Mouse (Mus musculus): ENCODE data around the gene Foxa2.
A peak's percentile ranks its signal among the peaks of the same experiment; 100 is the strongest.

The Foxa2 gene

GRCm38 (mm10) chr2:148046799-148047165 lies at the start of gene Foxa2:
Gene Foxa2 (minus strand): TSS chr2:148046969.
- DNase-seq = no peak

GRCm38 (mm10) chr2:148092089-148092488 lies 45.3 kb upstream of the Foxa2 start:
- DNase-seq = no peak

GRCm38 (mm10) chr2:148091657-148092056 lies 44.9 kb upstream of the Foxa2 start:
- DNase-seq = no peak

GRCm38 (mm10) chr2:148090071-148090470 lies 43.3 kb upstream of the Foxa2 start:
- DNase-seq = no peak

GRCm38 (mm10) chr2:148085529-148085928 lies 38.8 kb upstream of the Foxa2 start:
- no peak for DNase-seq

- DNase-seq = no peak
These were observed 38.4 kb upstream of the Foxa2 start for GRCm38 (mm10) chr2:148085126-148085525.

GRCm38 (mm10) chr2:148082283-148082682 lies 35.5 kb upstream of the Foxa2 start:
- DNase-seq = no peak

GRCm38 (mm10) chr2:148060705-148061104 lies 13.9 kb upstream of the Foxa2 start:
- no peak for DNase-seq

GRCm38 (mm10) chr2:148053411-148053810 lies 6.6 kb upstream of the Foxa2 start:
- DNase-seq = no peak

- peak; percentile 45 for DNase-seq
These were observed 1.8 kb upstream of the Foxa2 start for GRCm38 (mm10) chr2:148048484-148049129.

- DNase-seq = no peak
These were observed 842 bp upstream of the Foxa2 start for GRCm38 (mm10) chr2:148047611-148048010.

GRCm38 (mm10) chr2:148045937-148046798 lies 601 bp downstream of the Foxa2 start:
- DNase-seq = no peak

- DNase-seq = no peak
These were observed 1.2 kb downstream of the Foxa2 start for GRCm38 (mm10) chr2:148045543-148045936.

GRCm38 (mm10) chr2:148044877-148045539 lies 1.8 kb downstream of the Foxa2 start:
- no peak for DNase-seq

GRCm38 (mm10) chr2:148043976-148044876 lies 2.5 kb downstream of the Foxa2 start:
- DNase-seq = no peak

GRCm38 (mm10) chr2:148043271-148043975 lies 3.3 kb downstream of the Foxa2 start:
- no peak for DNase-seq

- no peak for DNase-seq
These were observed 4.6 kb downstream of the Foxa2 start for GRCm38 (mm10) chr2:148042126-148042640.

- no peak for DNase-seq
These were observed 5.4 kb downstream of the Foxa2 start for GRCm38 (mm10) chr2:148041381-148041780.

- no peak for DNase-seq
These were observed 6.3 kb downstream of the Foxa2 start for GRCm38 (mm10) chr2:148040236-148041121.

GRCm38 (mm10) chr2:148039351-148040235 lies 7.2 kb downstream of the Foxa2 start:
- DNase-seq = no peak

All from kidney, adult 11 months (tissue).